Mouse (Mus musculus) olfactory bulb, adult 2 months (tissue): ENCODE results near the gene Hoxb6. TPM values are rescaled to one million over a fixed set of nuclear protein-coding genes. Genes with fewer than 3 reads are reported as not detected.
A peak's percentile ranks its signal among the peaks of the same experiment; 100 is the strongest.

Source experiments
- H3K27ac ChIP-seq: fragments of 200-500 bp; 2 replicates; pipeline ENCODE4 v1.5.1; 2012; ENCODE audit warnings: low read depth, low read length; ENCODE audit not compliant: insufficient read depth
- H3K4me1 ChIP-seq: fragments of 200-500 bp; 2 replicates; pipeline ENCODE4 v1.6.1; 2012; ENCODE audit warnings: low read length; ENCODE audit not compliant: control insufficient read depth, insufficient read depth
- H3K4me3 ChIP-seq: fragments of 200-500 bp; 2 replicates; pipeline ENCODE4 v1.5.1; 2012; ENCODE audit warnings: mild to moderate bottlenecking, low read depth, low read length, moderate library complexity; ENCODE audit not compliant: insufficient read depth
- CTCF ChIP-seq: fragments of 200-500 bp; IDR thresholded peaks from 2 replicates; pipeline ENCODE4 v1.5.1; 2012; ENCODE audit warnings: low read depth, mild to moderate bottlenecking, low read length, moderate library complexity; ENCODE audit not compliant: insufficient read depth
- POLR2A ChIP-seq: fragments of 200-500 bp; IDR thresholded peaks from 2 replicates; pipeline ENCODE4 v1.6.1; 2012; ENCODE audit warnings: mild to moderate bottlenecking, low read depth, low read length, moderate library complexity; ENCODE audit not compliant: insufficient read depth
- WGBS: fragments of 180-500 bp; shearing (Covaris S2); methylation state at CpG from one replicate; pipeline ENCODE4 v1.1.7; 2018; 5-methylcytosine and 5-hydroxymethylcytosine counted together
- polyA plus RNA-seq: library from polyadenylated mRNA; stranded (reverse); fragments of >200 nt; gene quantifications from 2 replicates; pipeline ENCODE4 v1.2.4, GENCODE M21; 2012; ENCODE audit warnings: low replicate concordance; ENCODE audit not compliant: missing spikeins, insufficient read depth, insufficient read length

The Hoxb6 gene
- polyA plus RNA-seq, 1 experiment: not detected

DNA sequence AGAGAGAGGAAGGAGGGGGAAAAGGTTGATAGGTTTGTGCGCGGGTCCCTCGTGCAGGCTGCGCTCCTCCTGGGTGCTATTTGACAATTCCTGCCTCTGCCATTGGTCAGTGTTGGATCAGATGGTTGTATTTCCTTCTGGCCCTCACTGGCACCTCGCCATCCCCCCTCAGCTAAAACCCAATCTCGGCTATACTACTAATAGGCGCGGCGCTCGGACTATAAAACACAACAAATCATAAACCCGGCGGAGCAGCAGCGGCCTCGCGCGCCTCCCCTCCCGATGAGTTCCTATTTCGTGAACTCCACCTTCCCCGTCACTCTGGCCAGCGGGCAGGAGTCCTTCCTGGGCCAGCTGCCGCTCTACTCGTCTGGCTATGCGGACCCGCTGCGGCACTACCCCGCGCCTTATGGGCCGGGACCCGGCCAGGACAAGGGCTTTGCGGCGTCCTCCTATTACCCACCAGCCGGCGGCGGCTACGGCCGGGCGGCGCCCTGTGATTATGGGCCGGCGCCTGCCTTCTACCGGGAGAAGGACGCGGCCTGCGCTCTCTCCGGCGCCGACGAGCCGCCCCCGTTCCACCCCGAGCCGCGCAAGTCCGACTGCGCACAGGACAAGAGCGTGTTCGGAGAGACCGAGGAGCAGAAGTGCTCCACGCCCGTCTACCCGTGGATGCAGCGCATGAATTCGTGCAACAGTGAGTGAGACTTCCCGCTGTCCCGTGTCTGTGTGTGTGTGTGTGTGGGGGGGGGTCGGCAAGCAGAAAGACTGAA is 6.8 kb downstream of the Hoxb6 start:
- no peak overlapping the region for H3K27ac ChIP-seq
- WGBS: 1% methylated on average over 66 of the region's 66 CpGs

DNA sequence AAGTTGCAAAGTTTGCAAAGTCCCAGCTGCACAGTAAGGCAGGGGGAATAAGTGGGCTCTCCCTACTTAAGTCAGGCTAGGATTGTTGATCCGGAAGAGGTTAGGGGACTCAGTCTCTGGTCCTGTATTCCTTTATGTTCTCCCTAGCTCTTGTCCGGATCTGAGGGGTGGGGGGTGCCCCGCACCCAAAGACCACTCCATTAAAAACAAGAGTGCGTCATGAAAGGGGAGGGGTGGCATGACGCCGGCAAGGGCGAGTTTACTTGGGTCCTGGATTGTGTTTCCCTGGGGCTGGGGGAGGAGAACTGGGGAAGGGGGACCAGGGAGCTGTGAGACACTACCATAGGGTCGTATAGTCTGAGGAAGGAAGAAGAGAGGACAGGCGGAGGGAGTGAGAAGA is 7.5 kb downstream of the Hoxb6 start:
- no peaks in the 10 kb centered on the region for H3K4me1 ChIP-seq
- TF ChIP-seq CTCF (no peak), POLR2A (no peak)
- H3K4me3 ChIP-seq: no peak overlapping the region
- 2% methylated on average over 9 of the region's 9 CpGs for WGBS
- H3K27ac ChIP-seq: no peak overlapping the region

More for the DNA sequence above, 6.8 kb downstream of the Hoxb6 start:
- Histone ChIP-seq H3K4me1 (no peaks in the 10 kb centered on the region), H3K4me3 (no peak overlapping the region)
- TF ChIP-seq POLR2A (no peak), CTCF (no peak)

DNA sequence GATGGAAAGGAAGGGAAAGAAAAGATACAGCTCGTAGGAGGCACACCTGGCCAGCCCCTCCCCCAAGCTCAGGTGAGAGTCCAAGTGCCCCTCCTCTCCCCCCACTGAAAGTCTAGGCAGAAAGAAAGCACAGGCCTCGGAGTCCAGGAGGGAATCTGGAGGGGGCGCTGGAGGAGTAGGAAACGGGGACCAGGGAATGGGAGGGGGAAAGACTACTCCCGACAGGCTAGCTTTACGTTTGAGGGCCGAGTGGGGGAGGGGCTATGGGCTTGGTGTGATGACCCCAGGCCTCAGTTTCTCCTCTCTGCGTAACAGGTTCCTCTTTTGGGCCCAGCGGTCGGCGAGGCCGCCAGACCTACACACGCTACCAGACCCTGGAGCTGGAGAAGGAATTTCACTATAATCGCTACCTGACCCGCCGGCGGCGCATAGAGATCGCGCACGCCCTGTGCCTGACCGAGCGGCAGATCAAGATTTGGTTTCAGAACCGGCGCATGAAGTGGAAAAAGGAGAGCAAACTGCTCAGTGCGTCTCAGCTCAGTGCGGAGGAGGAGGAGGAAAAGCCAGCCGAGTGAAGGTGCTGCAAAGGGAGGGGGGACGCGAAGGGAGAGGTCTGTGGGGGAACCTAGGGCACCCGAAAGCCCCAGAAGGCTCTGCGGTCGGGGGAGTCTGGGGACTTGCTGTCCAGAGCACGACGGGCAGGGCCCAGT is 8.2 kb downstream of the Hoxb6 start:
- Histone ChIP-seq H3K4me3 (no peak overlapping the region), H3K4me1 (no peaks in the 10 kb centered on the region), H3K27ac (no peak overlapping the region)
- TF ChIP-seq POLR2A (no peak), CTCF (no peak)
- 2% methylated on average over 35 of the region's 35 CpGs for whole genome bisulfite sequencing

DNA sequence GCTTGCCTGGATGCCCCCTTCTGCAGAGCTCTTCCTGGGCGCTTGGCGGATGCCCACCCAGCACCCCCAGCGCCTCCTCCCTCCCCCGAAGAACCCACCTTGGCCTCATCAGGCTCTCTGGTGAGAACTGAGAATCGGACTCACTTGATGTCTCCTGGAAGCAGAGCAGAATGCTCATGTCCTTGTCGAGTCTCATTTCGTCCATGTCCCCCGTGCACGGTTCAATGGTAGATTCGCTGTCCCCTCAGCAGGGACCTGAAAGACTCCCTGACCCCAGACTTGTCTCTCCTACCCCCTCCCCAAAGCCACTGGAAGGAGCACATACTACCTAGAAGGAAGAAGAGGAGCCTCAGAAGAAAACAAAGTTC is 8.8 kb downstream of the Hoxb6 start:
- Histone ChIP-seq H3K4me1 (no peaks in the 10 kb centered on the region), H3K27ac (no peak overlapping the region), H3K4me3 (no peak overlapping the region)
- TF ChIP-seq CTCF (no peak), POLR2A (no peak)
- 2% methylated on average over 10 of the region's 10 CpGs for WGBS

DNA sequence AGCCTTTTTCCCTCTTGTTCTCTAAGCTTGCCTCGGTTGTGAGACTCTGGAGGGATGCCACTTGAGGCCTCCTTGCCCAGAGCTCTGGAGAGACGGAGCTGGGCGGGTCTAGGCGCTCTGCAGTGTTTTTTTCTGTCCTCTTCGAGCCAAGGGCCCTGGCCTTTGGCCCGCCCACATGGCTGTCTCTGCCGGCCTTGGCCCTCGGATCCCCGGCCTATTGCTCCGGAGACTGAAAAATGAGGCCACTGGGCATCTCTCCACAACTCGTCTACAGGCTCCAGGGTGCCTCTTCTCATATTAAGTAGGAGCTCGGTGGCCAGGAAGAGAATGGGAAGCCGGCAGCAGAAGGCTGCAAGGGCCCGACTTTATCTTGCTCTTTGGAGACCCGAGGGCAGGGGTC is 9.6 kb downstream of the Hoxb6 start:
- no peak overlapping the region for H3K27ac ChIP-seq
- no peaks in the 10 kb centered on the region for H3K4me1 ChIP-seq
- 3% methylated on average over 15 of the region's 15 CpGs for WGBS
- TF ChIP-seq POLR2A: no peak
- TF ChIP-seq CTCF: no peak
- H3K4me3 ChIP-seq: no peak overlapping the region

GRCm38 (mm10) chr11:96302381-96303150 is 10.3 kb downstream of the Hoxb6 start:
- TF ChIP-seq CTCF (no peak), POLR2A (no peak)
- H3K4me3 ChIP-seq: no peak overlapping the region
- no peak overlapping the region for H3K27ac ChIP-seq
- 7% methylated on average over 23 of the region's 23 CpGs for WGBS
- H3K4me1 ChIP-seq: no peaks in the 10 kb centered on the region

DNA sequence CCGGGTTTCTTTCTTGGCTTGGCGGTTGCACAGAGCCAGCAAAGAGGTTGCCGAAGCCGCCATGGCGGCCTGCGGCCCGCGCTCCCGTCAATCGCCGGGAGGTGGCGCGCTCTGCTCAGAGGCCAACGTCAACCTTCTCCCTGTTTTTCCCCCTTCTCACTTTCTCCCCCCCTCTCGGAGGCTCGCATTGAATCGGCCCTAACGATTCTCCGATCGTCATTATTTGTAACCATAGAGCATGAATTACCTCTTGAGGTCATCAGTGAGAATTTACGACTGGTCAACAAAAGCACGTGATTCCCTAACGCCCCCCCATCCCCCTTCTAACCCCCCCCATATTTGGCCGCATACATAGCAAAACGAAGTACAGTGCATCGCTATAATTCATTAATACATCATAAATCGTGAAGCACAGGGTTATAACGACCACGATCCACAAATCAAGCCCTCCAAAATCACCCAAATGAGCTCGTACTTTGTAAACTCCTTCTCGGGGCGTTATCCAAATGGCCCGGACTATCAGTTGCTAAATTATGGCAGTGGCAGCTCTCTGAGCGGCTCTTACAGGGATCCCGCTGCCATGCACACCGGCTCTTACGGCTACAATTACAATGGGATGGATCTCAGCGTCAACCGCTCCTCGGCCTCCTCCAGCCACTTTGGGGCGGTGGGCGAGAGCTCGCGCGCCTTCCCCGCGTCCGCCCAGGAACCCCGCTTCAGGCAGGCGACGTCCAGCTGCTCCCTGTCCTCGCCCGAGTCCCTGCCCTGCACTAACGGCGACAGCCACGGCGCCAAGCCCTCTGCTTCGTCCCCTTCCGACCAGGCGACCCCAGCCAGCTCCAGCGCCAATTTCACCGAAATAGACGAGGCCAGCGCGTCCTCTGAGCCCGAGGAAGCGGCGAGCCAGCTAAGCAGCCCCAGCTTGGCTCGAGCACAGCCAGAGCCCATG is 11.1 kb downstream of the Hoxb6 start, which contains the start of gene Hoxb5:
Gene Hoxb5 (plus strand): TSS at position 186 of the 949 bp plus-strand sequence.
- no peak within 1 kb of the TSS for H3K4me3 ChIP-seq
- H3K27ac ChIP-seq: no peak within 1 kb of the TSS

More for the DNA sequence above, 11.1 kb downstream of the Hoxb6 start, which contains the start of gene Hoxb5:
- TF ChIP-seq CTCF: peak; percentile 38; the same call in 1 of the 2 replicates
- no peak for TF ChIP-seq POLR2A
- WGBS: 2% methylated on average over 69 of the region's 69 CpGs
- H3K4me1 ChIP-seq: no peaks in the 10 kb centered on the region
